Mouse (Mus musculus) liver, embryonic 18 days (tissue): ENCODE results near the gene Map6d1. TPM values are rescaled to one million over a fixed set of nuclear protein-coding genes. Genes with fewer than 3 reads are reported as not detected.

Source experiments
- polyA plus RNA-seq: library from polyadenylated mRNA; depleted of rRNA; stranded (reverse); fragments of >200 nt; gene quantifications from 2 replicates; pipeline ENCODE4 v1.2.3, GENCODE M21; 2012; rRNA removed

Gene Map6d1
- 0.01 TPM in 1 of 2 replicates, not detected in the other for polyA plus RNA-seq

GRCm38 (mm10) chr16:20240468-20241414 lies at the start of gene Map6d1:
Map6d1 (minus strand) TSS chr16:20241358.

Other genes with a start within 250 kb of the Map6d1 start
- gene Klhl24, start 143.8 kb downstream of the Map6d1 start, polyA plus RNA-seq: 5.0 and 5.8 TPM in 2 replicates
- 7.5 and 8.6 TPM in 2 replicates for gene Yeats2, start 100.3 kb downstream of the Map6d1 start, polyA plus RNA-seq
- 17.9 and 20.3 TPM in 2 replicates for gene Parl, start 61.0 kb upstream of the Map6d1 start, polyA plus RNA-seq
- 0.02 TPM in 1 of 2 replicates, not detected in the other for gene Cyp2ab1, start 84.0 kb upstream of the Map6d1 start, polyA plus RNA-seq
- gene Abcc5, start 185.0 kb upstream of the Map6d1 start, polyA plus RNA-seq: 17.2 and 18.9 TPM in 2 replicates